Mouse (Mus musculus) spleen, adult 2 months (tissue): ENCODE data around the gene Ccdc137.

Source experiments
- CTCF ChIP-seq: fragments of 200-500 bp; IDR thresholded peaks from 2 replicates; pipeline ENCODE4 v1.5.1; 2011; ENCODE audit warnings: mild to moderate bottlenecking, inconsistent platforms; ENCODE audit not compliant: insufficient read depth, insufficient read length, insufficient replicate concordance; ENCODE audit errors: extremely low read depth
- POLR2A ChIP-seq: fragments of 200-500 bp; IDR thresholded peaks from 2 replicates; pipeline ENCODE4 v1.6.1; 2011; ENCODE audit warnings: low read depth, low read length, inconsistent platforms

GRCm38 (mm10) chr11:120463536-120463935, 5.6 kb downstream of the Ccdc137 start:
- TF ChIP-seq CTCF, result no peak
- no peak for TF ChIP-seq POLR2A
